Mouse (Mus musculus) midbrain, postnatal 0 days (tissue): ENCODE measurements around the gene Msmp. TPM values are rescaled to one million over a fixed set of nuclear protein-coding genes. Genes with fewer than 3 reads are reported as not detected.
"Not testable (repeated sequence)": the region's sequence is repeated elsewhere in the genome, so short reads cannot be mapped to it uniquely, and the experiment has no call there.

ENCODE experiments used
- ATAC-seq: fragments of 200-750 bp; cut with Nextera tagmentation; 2 replicates; pipeline ENCODE4 v1.8.0; 2017; ENCODE audit warnings: moderate number of reproducible peaks, mild to moderate bottlenecking, moderate TSS enrichment, moderate library complexity; ENCODE audit not compliant: low FRiP score
- DNase-seq: peaks from one replicate; pipeline ENCODE4 v3.0.0-alpha.2; 2015; ENCODE audit warnings: low spot score
- H3K27ac ChIP-seq: fragments of 300-500 bp; sonication (generic); 2 replicates; pipeline ENCODE4 v1.5.1; 2014; ENCODE audit warnings: low read depth, mild to moderate bottlenecking, low read length, mixed read lengths
- H3K27me3 ChIP-seq: fragments of 300-500 bp; sonication (generic); 2 replicates; pipeline ENCODE4 v1.6.1; 2014; ENCODE audit warnings: low read length, control low read depth, mixed read lengths; ENCODE audit not compliant: insufficient read depth
- H3K36me3 ChIP-seq: fragments of 300-500 bp; sonication (generic); 2 replicates; pipeline ENCODE4 v1.6.1; 2014; ENCODE audit warnings: low read length, control low read depth, mixed read lengths; ENCODE audit not compliant: insufficient read depth
- H3K4me1 ChIP-seq: fragments of 300-500 bp; sonication (generic); 2 replicates; pipeline ENCODE4 v1.6.1; 2014; ENCODE audit warnings: mild to moderate bottlenecking, control low read depth, antibody characterized with exemption, low read length, mixed read lengths; ENCODE audit not compliant: insufficient read depth
- H3K4me2 ChIP-seq: fragments of 300-500 bp; sonication (generic); 2 replicates; pipeline ENCODE4 v1.6.1; 2014; ENCODE audit warnings: low read depth, mild to moderate bottlenecking, low read length, mixed read lengths; ENCODE audit not compliant: poor library complexity, severe bottlenecking
- H3K4me3 ChIP-seq: fragments of 300-500 bp; sonication (generic); 2 replicates; pipeline ENCODE4 v1.5.1; 2014; ENCODE audit warnings: low read depth, mild to moderate bottlenecking, low read length, moderate library complexity
- H3K9ac ChIP-seq: fragments of 300-500 bp; sonication (generic); replicated peaks from 2 replicates; pipeline ENCODE4 v1.6.1; 2014; ENCODE audit warnings: mild to moderate bottlenecking, low read length, moderate library complexity, mixed read lengths; ENCODE audit not compliant: poor library complexity, severe bottlenecking
- H3K9me3 ChIP-seq: fragments of 300-500 bp; sonication (generic); 2 replicates; pipeline ENCODE4 v1.6.1; 2016; ENCODE audit warnings: low read length, control low read depth
- CTCF ChIP-seq: IDR thresholded peaks from 2 replicates; pipeline ENCODE4 v1.5.1; 2016; ENCODE audit warnings: antibody characterized with exemption, mild to moderate bottlenecking
- WGBS: fragments of 180-500 bp; shearing (Covaris S2); extraction: QIAGEN DNeasy Blood & Tissue Kit; methylation state at CpG from one replicate; pipeline ENCODE4 v1.1.7; 2014; 5-methylcytosine and 5-hydroxymethylcytosine counted together
- polyA plus RNA-seq: library from polyadenylated mRNA; unstranded; fragments of >200 nt; fragmentation: Nextera tagmentation; extraction: Ambion mirVana; gene quantifications from 2 replicates; pipeline ENCODE4 v1.2.1, GENCODE M21; 2015
- total RNA-seq: library from RNA; depleted of rRNA; stranded (reverse); fragments of >200 nt; gene quantifications from 2 replicates; pipeline ENCODE4 v1.2.3, GENCODE M21; 2014

Gene Msmp
- total and polyA plus RNA-seq, 2 experiments from 2014 or later = 2.5 TPM; not detected in 1

- DNase-seq = peak; percentile 6
- Histone ChIP-seq H3K27ac (no peak overlapping the region), H3K9ac (0 out of 2 replicates have a peak overlapping the region, but pooled peaks have one; percentile 24), H3K4me3 (no peak overlapping the region), H3K4me1 (peaks cover 20% of the 10 kb centered on the region), H3K36me3 (peaks cover 32% of the 10 kb centered on the region), H3K4me2 (0 out of 2 replicates have a peak overlapping the region, but pooled peaks have one; percentile 6), H3K9me3 (no peaks in the 10 kb centered on the region), H3K27me3 (no peaks in the 10 kb centered on the region)
- ATAC-seq = no peak
- 36% methylated on average over 13 of the region's 13 CpGs for WGBS
- no peak for TF ChIP-seq CTCF
These were observed 25.5 kb downstream of the Msmp start for GRCm38 (mm10) chr4:43558631-43559356.

GRCm38 (mm10) chr4:43558028-43558630 lies 26.2 kb downstream of the Msmp start:
- Histone ChIP-seq H3K27ac (no peak overlapping the region), H3K27me3 (no peaks in the 10 kb centered on the region), H3K4me1 (peaks cover 14% of the 10 kb centered on the region), H3K9ac (no peak overlapping the region), H3K36me3 (peaks cover 34% of the 10 kb centered on the region), H3K4me2 (no peak overlapping the region), H3K4me3 (no peak overlapping the region), H3K9me3 (no peaks in the 10 kb centered on the region)
- WGBS = 69% methylated on average over 5 of the region's 5 CpGs
- no peak for TF ChIP-seq CTCF
- DNase-seq (no peak), ATAC-seq (no peak)

- no peak for ATAC-seq
- Histone ChIP-seq H3K27ac (no peak overlapping the region), H3K9me3 (no peaks in the 10 kb centered on the region), H3K36me3 (peaks cover 47% of the 10 kb centered on the region), H3K9ac (no peak overlapping the region), H3K27me3 (no peaks in the 10 kb centered on the region), H3K4me3 (no peak overlapping the region), H3K4me1 (peaks cover 10% of the 10 kb centered on the region), H3K4me2 (no peak overlapping the region)
- no peak for DNase-seq
- no peak for TF ChIP-seq CTCF
- WGBS = over 99% methylated on average over 7 of the region's 7 CpGs
These were observed 28.4 kb downstream of the Msmp start for GRCm38 (mm10) chr4:43555926-43556325.

GRCm38 (mm10) chr4:43553891-43554290 lies 30.4 kb downstream of the Msmp start:
- no peak for DNase-seq
- H3K36me3 ChIP-seq = peaks cover 67% of the 10 kb centered on the region
- H3K9me3 ChIP-seq = no peaks in the 10 kb centered on the region
- H3K27ac ChIP-seq = no peak overlapping the region
- no peak overlapping the region for H3K4me2 ChIP-seq
- TF ChIP-seq CTCF = no peak
- no peak for ATAC-seq
- no peak overlapping the region for H3K4me3 ChIP-seq
- H3K4me1 ChIP-seq = peaks cover 3% of the 10 kb centered on the region; the same call in 1 of the 2 replicates
- H3K9ac ChIP-seq = no peak overlapping the region
- no peaks in the 10 kb centered on the region for H3K27me3 ChIP-seq

- Histone ChIP-seq H3K27me3 (no peaks in the 10 kb centered on the region), H3K27ac (no peak overlapping the region), H3K9ac (no peak overlapping the region), H3K9me3 (no peaks in the 10 kb centered on the region), H3K36me3 (peaks cover 82% of the 10 kb centered on the region), H3K4me2 (no peak overlapping the region), H3K4me1 (no peaks in the 10 kb centered on the region), H3K4me3 (no peak overlapping the region)
- ATAC-seq (no peak), DNase-seq (no peak)
- no peak for TF ChIP-seq CTCF
- 96% methylated on average over 5 of the region's 5 CpGs for WGBS
These were observed 31.9 kb downstream of the Msmp start for GRCm38 (mm10) chr4:43552437-43552836.

- not testable (repeated sequence) for H3K27me3 ChIP-seq, H3K4me1 ChIP-seq, ATAC-seq, H3K4me2 ChIP-seq, H3K27ac ChIP-seq, DNase-seq, H3K4me3 ChIP-seq, H3K9ac ChIP-seq, H3K9me3 ChIP-seq
- WGBS = 88% methylated on average over 6 of the region's 6 CpGs
- peaks cover 84% of the 10 kb centered on the region for H3K36me3 ChIP-seq
These were observed 32.4 kb downstream of the Msmp start for GRCm38 (mm10) chr4:43551854-43552253.
